9 mouse cellular contexts compared by ENCODE assay signal in the genomic region with DNA sequence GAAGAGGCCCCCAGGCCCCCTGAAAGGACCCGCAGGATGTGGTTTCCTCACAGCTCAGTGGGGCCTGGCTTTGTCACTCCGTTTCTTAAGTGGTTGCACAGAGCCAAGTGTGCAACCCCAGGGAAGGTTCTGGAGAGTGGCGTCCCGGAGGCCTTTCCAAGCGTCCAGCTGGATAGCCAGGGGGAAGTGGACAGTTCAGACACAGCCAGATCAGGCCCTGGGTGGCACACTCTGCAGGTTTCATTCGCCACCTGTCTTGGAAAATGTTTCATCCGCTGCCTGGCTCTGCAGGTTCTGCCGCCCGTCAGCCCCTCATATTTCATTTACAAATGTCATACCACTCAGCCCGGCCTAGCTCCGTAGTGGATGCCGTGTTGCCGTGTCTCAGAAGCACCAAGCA. TPM values are rescaled to one million over a fixed set of nuclear protein-coding genes. Genes with fewer than 3 reads are reported as not detected.
DNase-seq lines count a peak whose midpoint lies in the region; ATAC-seq and TF ChIP-seq lines count a peak whose summit lies in the region.
"Had no signal": no experiment of that assay in that cellular context is flagged by ENCODE, and none has a peak within 500 bp of the region (broad histone marks: within the 10 kb centered on the region; RNA-seq: fewer than 3 reads in every experiment).

No protein-coding gene starts in this region.

- peaks cover 66% of the 10 kb centered on the region for H3K27me3 ChIP-seq in heart, postnatal 0 days (ENCODE audit: control insufficient read depth, insufficient read depth, low read length)
- H3K27me3 ChIP-seq in embryonic facial prominence, embryonic 11.5 days (ENCODE audit: control insufficient read depth, insufficient read depth, low read length) = peaks cover 20% of the 10 kb centered on the region
- 0 out of 2 replicates have a peak, but pooled peaks cover 2% of the 10 kb centered on the region for H3K27me3 ChIP-seq in hindbrain, embryonic 16.5 days (replicated peaks; ENCODE audit: control insufficient read depth, insufficient read depth, low read length)
- peaks cover 10% of the 10 kb centered on the region; the same call in 1 of the 2 replicates for H3K27me3 ChIP-seq in midbrain, embryonic 14.5 days (ENCODE audit: control insufficient read depth, insufficient read depth, low read length)

- intact Hi-C loops in heart, postnatal 36 days (cut with DNase I) = loop anchor here (2.0 to 10.0 kb wide), 3 partner anchors 332 to 524 kb away; no protein-coding TSS in a partner anchor
- intact Hi-C loops in gastrocnemius, adult 2 months (cut with DNase I) = loop anchor here (2.0 kb wide), 3 partner anchors 170 to 524 kb away; no protein-coding TSS in a partner anchor

- H3K9me3 ChIP-seq in heart, postnatal 0 days (replicated peaks; ENCODE audit: control insufficient read depth, low read length) = no peaks in the 10 kb centered on the region
- H3K9me3 ChIP-seq in embryonic facial prominence, embryonic 11.5 days (replicated peaks; ENCODE audit: control insufficient read depth, low read length) = no peaks in the 10 kb centered on the region
- H3K9me3 ChIP-seq in hindbrain, embryonic 16.5 days (ENCODE audit: control insufficient read depth, low read length) = no peaks in the 10 kb centered on the region
- no peaks in the 10 kb centered on the region for H3K9me3 ChIP-seq in midbrain, embryonic 14.5 days (ENCODE audit: control insufficient read depth, low read length)

- no peaks in the 10 kb centered on the region for H3K36me3 ChIP-seq in heart, postnatal 0 days (replicated peaks; ENCODE audit: control insufficient read depth, insufficient read depth, low read length)
- H3K36me3 ChIP-seq in embryonic facial prominence, embryonic 11.5 days (replicated peaks; ENCODE audit: control insufficient read depth, insufficient read depth, low read depth, low read length) = no peaks in the 10 kb centered on the region
- no peaks in the 10 kb centered on the region for H3K36me3 ChIP-seq in hindbrain, embryonic 16.5 days (ENCODE audit: control insufficient read depth, insufficient read depth, low read length)
- H3K36me3 ChIP-seq in midbrain, embryonic 14.5 days (ENCODE audit: control insufficient read depth, insufficient read depth, low read length) = no peaks in the 10 kb centered on the region

- ATAC-seq in heart, postnatal 0 days (ENCODE audit: insufficient read depth, low read depth) = no peak
- ATAC-seq in embryonic facial prominence, embryonic 11.5 days (replicated peaks; ENCODE audit: insufficient number of reproducible peaks, low FRiP score, low TSS enrichment, low read depth) = peak; percentile 1; the same call in 1 of the 2 replicates
- ATAC-seq in hindbrain, embryonic 16.5 days = no peak
- ATAC-seq in midbrain, embryonic 14.5 days (ENCODE audit: low FRiP score, low TSS enrichment) = no peak

- peaks cover 16% of the 10 kb centered on the region for H3K4me1 ChIP-seq in heart, postnatal 0 days (ENCODE audit: control insufficient read depth, insufficient read depth)
- H3K4me1 ChIP-seq in embryonic facial prominence, embryonic 11.5 days (ENCODE audit: control insufficient read depth, insufficient read depth, low read length) = peaks cover 4% of the 10 kb centered on the region
- H3K4me1 ChIP-seq in hindbrain, embryonic 16.5 days (ENCODE audit: control insufficient read depth, insufficient read depth, low read depth, low read length) = peaks cover 34% of the 10 kb centered on the region
- peaks cover 22% of the 10 kb centered on the region for H3K4me1 ChIP-seq in midbrain, embryonic 14.5 days (ENCODE audit: control insufficient read depth, insufficient read depth, low read length)

- no peak for TF ChIP-seq EP300 in heart, postnatal 0 days (IDR thresholded peaks at IDR 0.05; ENCODE audit: low read depth)

- no peak for DNase-seq in heart, postnatal 0 days (ENCODE audit: low spot score)
- DNase-seq in heart, postnatal 36 days = no peak
- no peak for DNase-seq in embryonic facial prominence, embryonic 11.5 days (ENCODE audit: low spot score)
- no peak for DNase-seq in midbrain, embryonic 14.5 days
- no peak for DNase-seq in adrenal gland, postnatal 36 days
- no peak for DNase-seq in layer of hippocampus, adult 18-20 months (ENCODE audit: low spot score in 2 of 2)
- DNase-seq in gastrocnemius, adult 2 months = no peak

- H3K4me3 ChIP-seq in heart, postnatal 0 days (ENCODE audit: low read depth, low read length) = peak overlapping the region; percentile 83; the same call in 1 of the 2 replicates
- peak overlapping the region; percentile 17; the same call in 1 of the 2 replicates for H3K4me3 ChIP-seq in embryonic facial prominence, embryonic 11.5 days (ENCODE audit: low read depth, low read length)
- H3K4me3 ChIP-seq in hindbrain, embryonic 16.5 days (ENCODE audit: low read length) = peak overlapping the region; percentile 85
- H3K4me3 ChIP-seq in midbrain, embryonic 14.5 days (replicated peaks; ENCODE audit: low read depth, low read length) = peak overlapping the region; percentile 80
- H3K4me3 ChIP-seq in gastrocnemius, adult 2 months = no peak overlapping the region
- H3K4me3 ChIP-seq: myocyte had no signal

- H3K9ac ChIP-seq in heart, postnatal 0 days (replicated peaks; ENCODE audit: low read depth, low read length) = no peak overlapping the region
- H3K9ac ChIP-seq in embryonic facial prominence, embryonic 11.5 days (replicated peaks; ENCODE audit: low read length) = peak overlapping the region; percentile 54
- H3K9ac ChIP-seq in hindbrain, embryonic 16.5 days (ENCODE audit: low read depth, low read length) = peak overlapping the region; percentile 87
- peak overlapping the region; percentile 57 for H3K9ac ChIP-seq in midbrain, embryonic 14.5 days (replicated peaks; ENCODE audit: low read length)

- TF ChIP-seq CTCF in heart, postnatal 0 days (IDR thresholded peaks at IDR 0.05; ENCODE audit: low read depth) = no peak
- no peak for TF ChIP-seq CTCF in gastrocnemius, adult 2 months (IDR thresholded peaks at IDR 0.05)

- peak overlapping the region; percentile 100; the same call in 1 of the 2 replicates for H3K4me2 ChIP-seq in heart, postnatal 0 days (ENCODE audit: low read depth, low read length)
- peak overlapping the region; percentile 48 for H3K4me2 ChIP-seq in embryonic facial prominence, embryonic 11.5 days (ENCODE audit: low read depth, low read length)
- H3K4me2 ChIP-seq in hindbrain, embryonic 16.5 days (ENCODE audit: low read length) = peak overlapping the region; percentile 99
- peak overlapping the region; percentile 98 for H3K4me2 ChIP-seq in midbrain, embryonic 14.5 days (ENCODE audit: low read length)

- no peak overlapping the region for H3K27ac ChIP-seq in heart, postnatal 0 days (ENCODE audit: low read depth)
- no peak overlapping the region for H3K27ac ChIP-seq in embryonic facial prominence, embryonic 11.5 days (replicated peaks; ENCODE audit: low read depth, low read length)
- peak overlapping the region; percentile 61 for H3K27ac ChIP-seq in hindbrain, embryonic 16.5 days (ENCODE audit: low read depth, low read length)
- H3K27ac ChIP-seq in midbrain, embryonic 14.5 days (replicated peaks; ENCODE audit: low read depth, low read length) = peak overlapping the region; percentile 74
- H3K27ac ChIP-seq in gastrocnemius, adult 2 months = no peak overlapping the region

- WGBS in heart, postnatal 0 days = 65% methylated on average over 13 of the region's 13 CpGs
- 47% methylated on average over 13 of the region's 13 CpGs for WGBS in embryonic facial prominence, embryonic 11.5 days
- 35% methylated on average over 13 of the region's 13 CpGs for WGBS in hindbrain, embryonic 16.5 days
- 35% methylated on average over 13 of the region's 13 CpGs for WGBS in midbrain, embryonic 14.5 days

RNA-seq across cellular contexts. Expression of gene Mmp17, which starts 2.5 kb away (rescaled TPM):
- total RNA-seq in heart, postnatal 0 days (2014; rRNA removed; ENCODE audit: low replicate concordance) = 0.43 and 2.6 TPM in 2 replicates
- 0.41 TPM in 2 replicates for polyA plus RNA-seq in heart, postnatal 0 days (2015; fragmentation: Nextera tagmentation; extraction: Ambion mirVana)
- total RNA-seq in heart, postnatal 36 days (2021) = 1 to 10 TPM; 1.2 to 1.7 TPM
- 1.5 TPM in 2 replicates for polyA plus RNA-seq in embryonic facial prominence, embryonic 11.5 days (2014; fragmentation: Nextera tagmentation; extraction: Ambion mirVana)
- 10.8 and 11.0 TPM in 2 replicates for polyA plus RNA-seq in hindbrain, embryonic 16.5 days (2015; fragmentation: Nextera tagmentation; extraction: Ambion mirVana)
- 7.3 and 8.3 TPM in 2 replicates for polyA plus RNA-seq in midbrain, embryonic 14.5 days (2014; fragmentation: Nextera tagmentation; extraction: Ambion mirVana)
- 1 to 10 TPM in 1 of 2 experiments, under 1 TPM in 1; 0.95 to 1.9 TPM for total RNA-seq in adrenal gland, postnatal 36 days (2021)
- 100 to 1,000 TPM; 123 to 130 TPM for total RNA-seq in layer of hippocampus, adult 18-20 months (2021)
- total RNA-seq in gastrocnemius, adult 2 months (2021) = under 1 TPM; 0.26 to 0.39 TPM

Comparison
In these comparisons a context has a peak if more than half of its experiments do, and no peak if none do; other contexts are left out.
1. H3K27ac ChIP-seq: peak in hindbrain, embryonic 16.5 days (single experiment) and midbrain, embryonic 14.5 days (single experiment); none in heart, postnatal 0 days (single experiment), embryonic facial prominence, embryonic 11.5 days (single experiment) and gastrocnemius, adult 2 months (single experiment).
2. H3K4me2 ChIP-seq: peak in every context shown above with its lines; median percentile 100 in heart, postnatal 0 days; 99 in hindbrain, embryonic 16.5 days; 98 in midbrain, embryonic 14.5 days; 48 in embryonic facial prominence, embryonic 11.5 days.
3. RNA of gene Mmp17, which starts 2.5 kb away (total RNA-seq): 123 to 130 TPM in layer of hippocampus, adult 18-20 months; 0.43 to 2.6 TPM in heart, postnatal 0 days, 0.95 to 1.9 TPM in adrenal gland, postnatal 36 days, 1.2 to 1.7 TPM in heart, postnatal 36 days and 0.26 to 0.39 TPM in gastrocnemius, adult 2 months; every median in the first group is over 10 times any median in the second.